Mouse (Mus musculus) cerebellum, adult 18-20 months (tissue): ENCODE results near the gene Ap1g1.
"Not testable (repeated sequence)": the region's sequence is repeated elsewhere in the genome, so short reads cannot be mapped to it uniquely, and the experiment has no call there.

Experiments used
- DNase-seq, 2 experiments: peaks; one replicate each; pipeline ENCODE4 v3.0.0; 2021

Ap1g1 gene

GRCm38 (mm10) chr8:109868003-109868679 lies 89.8 kb downstream of the Ap1g1 start, which contains the start of gene Phlpp2:
Gene Phlpp2 (plus strand): TSS chr8:109868542.
- peak; percentile 95 for DNase-seq

GRCm38 (mm10) chr8:109868680-109869361 lies 90.5 kb downstream of the Ap1g1 start:
- peak; percentile 67 to 80 for DNase-seq

- DNase-seq = no peak
Observed at GRCm38 (mm10) chr8:109871056-109871455, 92.7 kb downstream of the Ap1g1 start.

- DNase-seq = not testable (repeated sequence)
Observed at GRCm38 (mm10) chr8:109873800-109874199, 95.4 kb downstream of the Ap1g1 start.

- DNase-seq = no peak
Observed at GRCm38 (mm10) chr8:109880012-109880662, 101.8 kb downstream of the Ap1g1 start.

- DNase-seq = no peak
Observed at GRCm38 (mm10) chr8:109885294-109885693, 106.9 kb downstream of the Ap1g1 start.

- no peak for DNase-seq
Observed at GRCm38 (mm10) chr8:109889211-109889610, 110.9 kb downstream of the Ap1g1 start.

GRCm38 (mm10) chr8:109890794-109891585 lies 112.6 kb downstream of the Ap1g1 start:
- DNase-seq = no peak

- DNase-seq = no peak
Observed at GRCm38 (mm10) chr8:109894636-109895035, 116.3 kb downstream of the Ap1g1 start.

GRCm38 (mm10) chr8:109895355-109895754 lies 117.0 kb downstream of the Ap1g1 start:
- DNase-seq = no peak

GRCm38 (mm10) chr8:109902379-109902778 lies 124.0 kb downstream of the Ap1g1 start:
- DNase-seq = no peak

GRCm38 (mm10) chr8:109903909-109904469 lies 125.6 kb downstream of the Ap1g1 start:
- DNase-seq = peak; percentile 15 to 22

GRCm38 (mm10) chr8:109904928-109905668 lies 126.7 kb downstream of the Ap1g1 start:
- DNase-seq = no peak

- DNase-seq = no peak
Observed at GRCm38 (mm10) chr8:109906907-109907306, 128.6 kb downstream of the Ap1g1 start.

GRCm38 (mm10) chr8:109907376-109907775 lies 129.0 kb downstream of the Ap1g1 start:
- peak; percentile 13 to 33 for DNase-seq
